Mouse (Mus musculus): ENCODE measurements at regions not wholly inside any gene's neighbourhood (a gene's known extent, or its start where the extent isn't known, plus 50 kb on each side); places are given as distances from the start of the nearest gene placed in this dataset.

- H3K9me3 ChIP-seq (replicated peaks): no peaks in the 10 kb centered on the region
- ATAC-seq (ENCODE audit: low read depth): no peak
- H3K4me2 ChIP-seq: no peak overlapping the region
- no peak overlapping the region for H3K27ac ChIP-seq
- no peak overlapping the region for H3K9ac ChIP-seq
- WGBS (ENCODE audit: insufficient replicate concordance): 70% methylated on average over 16 of the region's 16 CpGs
- DNase-seq: no peak
- H3K36me3 ChIP-seq: no peaks in the 10 kb centered on the region
- H3K27me3 ChIP-seq: no peaks in the 10 kb centered on the region
- H3K4me3 ChIP-seq (replicated peaks): no peak overlapping the region
- H3K4me1 ChIP-seq (replicated peaks): no peaks in the 10 kb centered on the region
These were observed 187.5 kb downstream of the Gpat3 start for GRCm38 (mm10) chr5:101032968-101033367.

- no peaks in the 10 kb centered on the region for H3K27me3 ChIP-seq
- H3K9ac ChIP-seq: no peak overlapping the region
- DNase-seq (no peak), ATAC-seq (ENCODE audit: low read depth) (no peak)
- H3K4me3 ChIP-seq (replicated peaks): no peak overlapping the region
- WGBS (ENCODE audit: insufficient replicate concordance): 74% methylated on average over 12 of the region's 12 CpGs
- no peaks in the 10 kb centered on the region for H3K4me1 ChIP-seq (replicated peaks)
- H3K4me2 ChIP-seq: no peak overlapping the region
- H3K27ac ChIP-seq: no peak overlapping the region
- H3K9me3 ChIP-seq (replicated peaks): no peaks in the 10 kb centered on the region
- no peaks in the 10 kb centered on the region for H3K36me3 ChIP-seq
These were observed 186.8 kb downstream of the Gpat3 start for GRCm38 (mm10) chr5:101032147-101032900.

- Histone ChIP-seq H3K27ac (no peak overlapping the region), H3K4me3 (replicated peaks) (no peak overlapping the region), H3K27me3 (no peaks in the 10 kb centered on the region), H3K4me2 (no peak overlapping the region), H3K4me1 (replicated peaks) (no peaks in the 10 kb centered on the region), H3K9me3 (replicated peaks) (no peaks in the 10 kb centered on the region), H3K9ac (no peak overlapping the region), H3K36me3 (no peaks in the 10 kb centered on the region)
- ATAC-seq (ENCODE audit: low read depth): no peak
- 60% methylated on average over 5 of the region's 5 CpGs for WGBS (ENCODE audit: insufficient replicate concordance)
- DNase-seq: no peak
These were observed 179.3 kb downstream of the Gpat3 start for GRCm38 (mm10) chr5:101024796-101025195.

GRCm38 (mm10) chr5:101023784-101024183, 178.3 kb downstream of the Gpat3 start:
- H3K27ac ChIP-seq: no peak overlapping the region
- no peaks in the 10 kb centered on the region for H3K27me3 ChIP-seq
- H3K4me1 ChIP-seq (replicated peaks): no peaks in the 10 kb centered on the region
- ATAC-seq (ENCODE audit: low read depth) (no peak), DNase-seq (no peak)
- H3K9ac ChIP-seq: no peak overlapping the region
- 64% methylated on average over 8 of the region's 8 CpGs for WGBS (ENCODE audit: insufficient replicate concordance)
- no peaks in the 10 kb centered on the region for H3K36me3 ChIP-seq
- no peaks in the 10 kb centered on the region for H3K9me3 ChIP-seq (replicated peaks)
- no peak overlapping the region for H3K4me2 ChIP-seq
- H3K4me3 ChIP-seq (replicated peaks): no peak overlapping the region

GRCm38 (mm10) chr5:101020784-101021183, 175.3 kb downstream of the Gpat3 start:
- no peak for ATAC-seq (ENCODE audit: low read depth)

GRCm38 (mm10) chr5:101013844-101014243, 168.3 kb downstream of the Gpat3 start:
- H3K4me1 ChIP-seq (replicated peaks): no peaks in the 10 kb centered on the region
- no peaks in the 10 kb centered on the region for H3K36me3 ChIP-seq
- no peak for DNase-seq
- H3K27me3 ChIP-seq: no peaks in the 10 kb centered on the region
- H3K4me2 ChIP-seq: no peak overlapping the region
- no peak for ATAC-seq (ENCODE audit: low read depth)
- no peak overlapping the region for H3K27ac ChIP-seq
- no peak overlapping the region for H3K9ac ChIP-seq
- H3K4me3 ChIP-seq (replicated peaks): no peak overlapping the region
- H3K9me3 ChIP-seq (replicated peaks): no peaks in the 10 kb centered on the region
- WGBS (ENCODE audit: insufficient replicate concordance): 63% methylated on average over 5 of the region's 5 CpGs

More at GRCm38 (mm10) chr5:101020784-101021183, 175.3 kb downstream of the Gpat3 start:
- Histone ChIP-seq H3K4me2 (no peak overlapping the region), H3K9me3 (replicated peaks) (no peaks in the 10 kb centered on the region), H3K36me3 (no peaks in the 10 kb centered on the region), H3K9ac (no peak overlapping the region), H3K27me3 (no peaks in the 10 kb centered on the region), H3K27ac (no peak overlapping the region), H3K4me3 (replicated peaks) (no peak overlapping the region), H3K4me1 (replicated peaks) (no peaks in the 10 kb centered on the region)
- no peak for DNase-seq
- WGBS (ENCODE audit: insufficient replicate concordance): 14% methylated on average over 11 of the region's 11 CpGs

- no peaks in the 10 kb centered on the region for H3K9me3 ChIP-seq (replicated peaks)
- H3K27me3 ChIP-seq: no peaks in the 10 kb centered on the region
- H3K27ac ChIP-seq: no peak overlapping the region
- no peak overlapping the region for H3K4me2 ChIP-seq
- WGBS (ENCODE audit: insufficient replicate concordance): 60% methylated on average over 3 of the region's 3 CpGs
- H3K9ac ChIP-seq: no peak overlapping the region
- no peak for DNase-seq
- H3K4me1 ChIP-seq (replicated peaks): no peaks in the 10 kb centered on the region
- no peaks in the 10 kb centered on the region for H3K36me3 ChIP-seq
- H3K4me3 ChIP-seq (replicated peaks): no peak overlapping the region
- no peak for ATAC-seq (ENCODE audit: low read depth)
These were observed 159.7 kb downstream of the Gpat3 start for GRCm38 (mm10) chr5:101005216-101005615.

GRCm38 (mm10) chr5:101000436-101000835, 154.9 kb downstream of the Gpat3 start:
- DNase-seq (no peak), ATAC-seq (ENCODE audit: low read depth) (no peak)
- Histone ChIP-seq H3K4me3 (replicated peaks) (no peak overlapping the region), H3K36me3 (no peaks in the 10 kb centered on the region), H3K27ac (no peak overlapping the region), H3K9me3 (replicated peaks) (no peaks in the 10 kb centered on the region), H3K4me1 (replicated peaks) (no peaks in the 10 kb centered on the region), H3K4me2 (no peak overlapping the region), H3K9ac (no peak overlapping the region), H3K27me3 (no peaks in the 10 kb centered on the region)
- WGBS (ENCODE audit: insufficient replicate concordance): 72% methylated on average over 6 of the region's 6 CpGs

- Histone ChIP-seq H3K4me3 (replicated peaks) (no peak overlapping the region), H3K36me3 (no peaks in the 10 kb centered on the region), H3K9me3 (replicated peaks) (no peaks in the 10 kb centered on the region), H3K27ac (no peak overlapping the region), H3K9ac (no peak overlapping the region), H3K4me2 (no peak overlapping the region), H3K27me3 (no peaks in the 10 kb centered on the region), H3K4me1 (replicated peaks) (no peaks in the 10 kb centered on the region)
- DNase-seq (no peak), ATAC-seq (ENCODE audit: low read depth) (no peak)
- 41% methylated on average over 2 of the region's 2 CpGs for WGBS (ENCODE audit: insufficient replicate concordance)
These were observed 146.9 kb downstream of the Gpat3 start for GRCm38 (mm10) chr5:100992365-100992764.

- DNase-seq (no peak), ATAC-seq (ENCODE audit: low read depth) (no peak)
- Histone ChIP-seq H3K27me3 (no peaks in the 10 kb centered on the region), H3K4me3 (replicated peaks) (no peak overlapping the region), H3K36me3 (no peaks in the 10 kb centered on the region), H3K27ac (no peak overlapping the region), H3K4me2 (no peak overlapping the region), H3K9me3 (replicated peaks) (no peaks in the 10 kb centered on the region), H3K9ac (no peak overlapping the region), H3K4me1 (replicated peaks) (no peaks in the 10 kb centered on the region)
- 19% methylated on average over 5 of the region's 5 CpGs for WGBS (ENCODE audit: insufficient replicate concordance)
These were observed 146.1 kb downstream of the Gpat3 start for GRCm38 (mm10) chr5:100991626-100992025.

GRCm38 (mm10) chr5:100982573-100982936, 137.0 kb downstream of the Gpat3 start:
- DNase-seq (no peak), ATAC-seq (ENCODE audit: low read depth) (no peak)
- no peak overlapping the region for H3K4me2 ChIP-seq
- H3K27ac ChIP-seq: no peak overlapping the region
- 74% methylated on average over 10 of the region's 10 CpGs for WGBS (ENCODE audit: insufficient replicate concordance)
- no peaks in the 10 kb centered on the region for H3K27me3 ChIP-seq
- no peak overlapping the region for H3K9ac ChIP-seq
- no peaks in the 10 kb centered on the region for H3K4me1 ChIP-seq (replicated peaks)
- H3K36me3 ChIP-seq: no peaks in the 10 kb centered on the region
- H3K9me3 ChIP-seq (replicated peaks): no peaks in the 10 kb centered on the region
- H3K4me3 ChIP-seq (replicated peaks): no peak overlapping the region

GRCm38 (mm10) chr5:100981849-100982572, 136.5 kb downstream of the Gpat3 start:
- ATAC-seq (ENCODE audit: low read depth) (no peak), DNase-seq (no peak)
- no peak overlapping the region for H3K4me3 ChIP-seq (replicated peaks)
- no peaks in the 10 kb centered on the region for H3K4me1 ChIP-seq (replicated peaks)
- no peak overlapping the region for H3K9ac ChIP-seq
- no peak overlapping the region for H3K27ac ChIP-seq
- H3K4me2 ChIP-seq: no peak overlapping the region
- no peaks in the 10 kb centered on the region for H3K9me3 ChIP-seq (replicated peaks)
- no peaks in the 10 kb centered on the region for H3K27me3 ChIP-seq
- H3K36me3 ChIP-seq: no peaks in the 10 kb centered on the region
- WGBS (ENCODE audit: insufficient replicate concordance): 77% methylated on average over 18 of the region's 18 CpGs
